Mouse (Mus musculus) stomach, postnatal 0 days (tissue): ENCODE results near the gene Zc2hc1b.

Experiments
- CTCF ChIP-seq: IDR thresholded peaks from 2 replicates; pipeline ENCODE4 v1.5.1; 2016; ENCODE audit warnings: antibody characterized with exemption, low read depth, mild to moderate bottlenecking, moderate library complexity
- EP300 ChIP-seq: optimal IDR thresholded peaks from 2 replicates; pipeline ENCODE3; 2016; ENCODE audit warnings: antibody characterized with exemption

- TF ChIP-seq CTCF, result no peak
- TF ChIP-seq EP300, result no peak
These were observed 44.3 kb upstream of the Zc2hc1b start for GRCm38 (mm10) chr10:13222135-13222534.
